Mouse (Mus musculus): ENCODE measurements around the gene Kdm5c. TPM values are rescaled to one million over a fixed set of nuclear protein-coding genes. Genes with fewer than 3 reads are reported as not detected.
A peak's percentile ranks its signal among the peaks of the same experiment; 100 is the strongest.
"Not testable (repeated sequence)": the region's sequence is repeated elsewhere in the genome, so short reads cannot be mapped to it uniquely, and the experiment has no call there.

Gene Kdm5c
- polyA plus RNA-seq, 1 experiment from 2014 or later = 40.2 TPM

- H3K36me3 ChIP-seq (ENCODE audit: inconsistent target) = no peaks in the 10 kb centered on the region; the same call in 1 of the 2 replicates
- no peak overlapping the region for H3K4me3 ChIP-seq (ENCODE audit: inconsistent target)
- H3K79me2 ChIP-seq (ENCODE audit: inconsistent target) = no peaks in the 10 kb centered on the region
- WGBS (ENCODE audit: missing documents) = 80% methylated on average over 5 of the region's 5 CpGs
- no peak overlapping the region for H3K27ac ChIP-seq
Measured at GRCm38 (mm10) chrX:152224280-152224679, 8.5 kb upstream of the Kdm5c start.

DNA sequence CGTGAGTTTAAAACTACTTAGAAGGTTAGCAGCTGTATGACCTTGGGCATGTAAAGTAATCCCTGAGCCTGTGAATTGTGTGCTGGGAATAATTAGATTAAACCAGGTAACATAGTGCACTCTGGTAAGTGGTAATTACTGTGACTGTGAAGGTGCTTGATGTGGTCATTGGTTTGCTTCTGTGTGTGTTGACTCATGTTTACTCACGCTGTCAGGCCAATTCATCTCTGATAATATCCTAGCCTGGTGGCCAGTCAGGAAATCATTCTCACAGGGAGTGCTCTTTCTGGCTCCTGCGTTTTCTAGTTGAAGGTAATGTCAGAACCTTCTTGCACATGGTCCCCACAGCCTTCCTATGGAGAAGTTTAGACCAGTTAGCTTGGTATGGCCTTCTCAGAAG is 1.3 kb downstream of the Kdm5c start:
- 23% methylated on average over 3 of the region's 3 CpGs for WGBS (ENCODE audit: missing documents)

GRCm38 (mm10) chrX:152235758-152236157 is 2.9 kb downstream of the Kdm5c start:
- no peak overlapping the region for H3K4me3 ChIP-seq (ENCODE audit: inconsistent target)
- no CpG with 5 or more reads among the region's 2 CpGs for WGBS (ENCODE audit: missing documents)

More for the DNA sequence above, 1.3 kb downstream of the Kdm5c start:
- H3K4me3 ChIP-seq (ENCODE audit: inconsistent target) = peak overlapping the region; percentile 94
- H3K36me3 ChIP-seq (ENCODE audit: inconsistent target) = peaks cover 28% of the 10 kb centered on the region
- H3K27ac ChIP-seq = no peak overlapping the region
- peaks cover 57% of the 10 kb centered on the region for H3K79me2 ChIP-seq (ENCODE audit: inconsistent target)

DNA sequence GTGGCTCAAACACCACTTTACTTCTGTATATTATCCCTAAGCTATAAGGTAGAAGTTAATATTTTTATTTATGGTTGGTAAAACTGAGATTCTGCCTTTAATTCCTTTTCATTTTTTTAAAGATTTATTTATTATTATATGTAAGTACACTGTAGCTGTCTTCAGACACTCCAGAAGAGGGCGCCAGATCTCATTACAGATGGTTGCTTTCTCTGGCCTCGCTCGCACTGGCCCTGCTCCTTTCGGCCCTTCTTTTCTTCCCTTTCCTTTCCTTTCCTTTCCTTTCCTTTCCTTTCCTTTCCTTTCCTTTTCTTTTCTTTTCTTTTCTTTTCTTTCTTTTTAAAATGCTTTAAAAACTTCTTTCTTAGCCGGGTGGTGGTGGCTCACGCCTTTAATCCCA is 10.3 kb downstream of the Kdm5c start:
- Histone ChIP-seq H3K79me2 (ENCODE audit: inconsistent target) (peaks cover 12% of the 10 kb centered on the region; the same call in 1 of the 2 replicates), H3K36me3 (ENCODE audit: inconsistent target) (peaks cover 89% of the 10 kb centered on the region)
- 82% methylated on average over 5 of the region's 6 CpGs for WGBS (ENCODE audit: missing documents)
- H3K4me3 ChIP-seq (ENCODE audit: inconsistent target); H3K27ac ChIP-seq: not testable (repeated sequence)

More at GRCm38 (mm10) chrX:152235758-152236157, 2.9 kb downstream of the Kdm5c start:
- peaks cover 45% of the 10 kb centered on the region for H3K36me3 ChIP-seq (ENCODE audit: inconsistent target)
- no peak overlapping the region for H3K27ac ChIP-seq
- peaks cover 63% of the 10 kb centered on the region for H3K79me2 ChIP-seq (ENCODE audit: inconsistent target)

DNA sequence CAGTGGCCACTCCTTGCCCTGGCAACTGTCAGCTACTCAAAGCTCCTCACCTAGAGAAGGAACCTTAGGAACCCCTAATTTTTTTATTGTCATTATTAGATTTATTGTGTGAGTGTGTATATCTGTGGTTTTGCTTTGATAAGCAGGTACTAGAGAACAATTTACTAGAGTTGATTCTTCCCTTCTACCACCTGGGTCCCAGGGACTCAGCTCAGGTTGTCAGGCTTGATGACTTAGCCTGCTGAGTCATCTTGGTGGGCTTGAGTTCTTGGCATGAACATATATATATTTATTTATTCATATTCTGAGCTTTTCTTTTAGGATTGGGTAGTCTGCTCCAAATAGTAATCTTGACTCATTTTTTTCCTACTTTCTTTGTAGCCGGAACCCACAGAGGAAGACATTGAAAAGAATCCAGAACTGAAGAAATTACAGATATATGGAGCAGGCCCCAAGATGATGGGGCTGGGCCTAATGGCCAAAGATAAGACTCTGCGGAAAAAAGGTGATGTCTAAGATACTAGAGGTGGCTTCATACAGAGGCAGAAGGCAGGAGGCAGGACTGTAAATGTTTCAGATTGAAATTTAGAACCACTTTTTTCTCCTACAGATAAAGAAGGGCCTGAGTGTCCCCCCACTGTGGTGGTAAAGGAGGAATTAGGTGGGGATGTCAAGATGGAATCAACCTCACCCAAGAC is 11.8 kb downstream of the Kdm5c start:
- H3K36me3 ChIP-seq (ENCODE audit: inconsistent target) = peaks cover 88% of the 10 kb centered on the region
- H3K4me3 ChIP-seq (ENCODE audit: inconsistent target) = no peak overlapping the region
- peaks cover 5% of the 10 kb centered on the region; the same call in 1 of the 2 replicates for H3K79me2 ChIP-seq (ENCODE audit: inconsistent target)
- 100% methylated on average over 1 of the region's 2 CpGs for WGBS (ENCODE audit: missing documents)
- no peak overlapping the region for H3K27ac ChIP-seq

- H3K79me2 ChIP-seq (ENCODE audit: inconsistent target) = no peaks in the 10 kb centered on the region
- no peak overlapping the region for H3K27ac ChIP-seq
- peaks cover 97% of the 10 kb centered on the region for H3K36me3 ChIP-seq (ENCODE audit: inconsistent target)
- WGBS (ENCODE audit: missing documents) = 94% methylated on average over 11 of the region's 11 CpGs
- H3K4me3 ChIP-seq (ENCODE audit: inconsistent target) = no peak overlapping the region
Measured at GRCm38 (mm10) chrX:152271189-152271588, 38.4 kb downstream of the Kdm5c start.

DNA sequence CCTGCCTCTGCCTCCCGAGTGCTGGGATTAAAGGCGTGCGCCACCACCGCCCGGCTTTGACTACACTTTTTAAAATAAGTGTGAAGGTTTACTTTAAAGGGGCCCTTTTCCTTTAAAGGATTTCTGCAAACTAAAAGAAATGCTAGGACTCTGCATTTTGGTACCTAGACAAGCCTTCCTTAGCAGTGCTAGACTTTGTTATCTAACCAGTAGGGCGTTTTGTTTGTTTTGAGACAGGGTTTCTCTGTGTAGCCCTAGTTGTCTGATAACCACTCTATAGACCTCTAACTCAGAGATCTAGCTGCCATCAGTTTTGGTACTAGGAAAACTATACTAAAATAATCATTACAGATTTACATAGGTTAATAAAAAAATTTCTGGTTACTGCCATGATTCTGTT is 46.6 kb downstream of the Kdm5c start:
- H3K36me3 ChIP-seq (ENCODE audit: inconsistent target) = peaks cover 16% of the 10 kb centered on the region; the same call in 1 of the 2 replicates
- 93% methylated on average over 6 of the region's 6 CpGs for WGBS (ENCODE audit: missing documents)
- no peak overlapping the region for H3K4me3 ChIP-seq (ENCODE audit: inconsistent target)
- H3K27ac ChIP-seq = no peak overlapping the region
- no peaks in the 10 kb centered on the region for H3K79me2 ChIP-seq (ENCODE audit: inconsistent target)

GRCm38 (mm10) chrX:152284746-152285145 is 51.9 kb downstream of the Kdm5c start:
- Histone ChIP-seq H3K27ac (no peak overlapping the region), H3K4me3 (ENCODE audit: inconsistent target) (no peak overlapping the region), H3K36me3 (ENCODE audit: inconsistent target) (no peaks in the 10 kb centered on the region), H3K79me2 (ENCODE audit: inconsistent target) (no peaks in the 10 kb centered on the region)
- 34% methylated on average over 3 of the region's 3 CpGs for WGBS (ENCODE audit: missing documents)

GRCm38 (mm10) chrX:152287026-152287425 is 54.2 kb downstream of the Kdm5c start:
- not testable (repeated sequence) for H3K27ac ChIP-seq
- WGBS (ENCODE audit: missing documents) = 100% methylated on average over 1 of the region's 1 CpGs

DNA sequence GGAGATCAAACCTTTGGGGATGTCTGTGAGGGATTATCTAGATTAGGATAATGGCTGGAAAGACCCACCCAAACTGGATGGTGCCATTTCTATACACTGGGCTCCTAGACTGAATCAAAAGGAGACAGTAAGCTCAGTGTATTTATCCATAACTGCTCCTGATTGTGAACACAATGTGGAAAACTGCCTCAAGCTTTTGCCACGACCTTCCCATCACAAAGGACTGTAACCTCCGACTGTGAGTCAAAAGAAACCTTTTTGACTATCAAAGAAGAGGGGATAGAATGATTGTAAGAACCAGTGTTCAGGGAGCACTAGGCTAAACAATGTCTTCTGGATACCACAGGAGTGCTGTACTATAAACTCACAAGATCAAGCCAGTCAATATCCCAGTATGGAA is 73.4 kb downstream of the Kdm5c start:
- no peaks in the 10 kb centered on the region for H3K36me3 ChIP-seq (ENCODE audit: inconsistent target)
- no peak overlapping the region for H3K27ac ChIP-seq
- H3K79me2 ChIP-seq (ENCODE audit: inconsistent target) = no peaks in the 10 kb centered on the region
- WGBS (ENCODE audit: missing documents) = 78% methylated on average over 2 of the region's 2 CpGs
- H3K4me3 ChIP-seq (ENCODE audit: inconsistent target) = no peak overlapping the region

More at GRCm38 (mm10) chrX:152287026-152287425, 54.2 kb downstream of the Kdm5c start:
- H3K36me3 ChIP-seq (ENCODE audit: inconsistent target); H3K4me3 ChIP-seq (ENCODE audit: inconsistent target); H3K79me2 ChIP-seq (ENCODE audit: inconsistent target): not testable (repeated sequence)

DNA sequence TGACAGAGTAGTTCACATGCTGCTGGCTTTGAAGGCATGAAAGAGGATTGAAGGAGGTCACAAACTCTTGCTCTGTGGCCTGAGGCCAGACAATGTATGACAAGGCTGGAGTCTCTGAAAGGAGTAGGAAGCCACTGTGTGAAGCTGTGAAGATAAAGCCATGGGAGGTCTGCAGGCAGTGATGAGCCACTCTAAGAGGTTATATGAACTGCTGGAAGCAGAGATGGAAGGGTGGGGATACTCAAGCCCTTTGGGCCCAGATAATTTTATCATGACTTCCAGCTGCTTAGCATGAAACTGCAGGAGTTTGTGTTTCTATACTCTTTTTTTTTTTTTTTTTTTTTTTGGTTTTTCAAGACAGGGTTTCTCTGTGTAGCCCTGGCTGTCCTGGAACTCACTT is 74.6 kb downstream of the Kdm5c start:
- H3K27ac ChIP-seq = no peak overlapping the region
- no peaks in the 10 kb centered on the region for H3K36me3 ChIP-seq (ENCODE audit: inconsistent target)
- no peaks in the 10 kb centered on the region for H3K79me2 ChIP-seq (ENCODE audit: inconsistent target)
- H3K4me3 ChIP-seq (ENCODE audit: inconsistent target) = no peak overlapping the region

GRCm38 (mm10) chrX:152307942-152308341 is 75.1 kb downstream of the Kdm5c start:
- H3K4me3 ChIP-seq (ENCODE audit: inconsistent target) = no peak overlapping the region
- H3K27ac ChIP-seq = no peak overlapping the region
- H3K36me3 ChIP-seq (ENCODE audit: inconsistent target) = no peaks in the 10 kb centered on the region
- no peaks in the 10 kb centered on the region for H3K79me2 ChIP-seq (ENCODE audit: inconsistent target)
- WGBS (ENCODE audit: missing documents) = 62% methylated on average over 2 of the region's 2 CpGs

DNA sequence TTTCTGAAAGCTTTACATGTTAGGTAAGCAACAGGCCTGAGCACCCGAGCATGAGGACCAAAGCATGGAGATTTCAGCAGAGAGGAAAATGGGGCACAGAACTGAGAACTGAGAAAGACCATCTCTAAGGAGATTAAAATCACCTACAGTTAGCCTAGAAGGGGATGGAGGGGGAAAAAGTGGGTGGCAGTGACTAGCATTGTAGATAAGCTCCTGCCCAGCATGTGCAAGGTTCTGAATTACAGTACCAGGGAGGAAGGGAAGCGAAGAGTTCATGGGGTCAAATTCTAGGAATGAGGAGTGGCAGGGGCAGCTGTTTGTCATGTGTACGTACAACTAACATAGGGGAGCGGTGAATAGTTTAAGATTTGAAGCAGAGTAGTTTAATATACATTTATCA is 87.7 kb downstream of the Kdm5c start:
- 86% methylated on average over 4 of the region's 4 CpGs for WGBS (ENCODE audit: missing documents)
- H3K4me3 ChIP-seq (ENCODE audit: inconsistent target) = no peak overlapping the region
- H3K36me3 ChIP-seq (ENCODE audit: inconsistent target) = no peaks in the 10 kb centered on the region
- H3K79me2 ChIP-seq (ENCODE audit: inconsistent target) = peaks cover 13% of the 10 kb centered on the region; the same call in 1 of the 2 replicates
- no peak overlapping the region for H3K27ac ChIP-seq

- 9% methylated on average over 2 of the region's 2 CpGs for WGBS (ENCODE audit: missing documents)
- H3K4me3 ChIP-seq (ENCODE audit: inconsistent target) = no peak overlapping the region
Measured at GRCm38 (mm10) chrX:152322776-152323175, 90.0 kb downstream of the Kdm5c start.

GRCm38 (mm10) chrX:152323584-152323983 is 90.8 kb downstream of the Kdm5c start:
- H3K36me3 ChIP-seq (ENCODE audit: inconsistent target) = no peaks in the 10 kb centered on the region
- no peak overlapping the region for H3K27ac ChIP-seq
- WGBS (ENCODE audit: missing documents) = 86% methylated on average over 1 of the region's 1 CpGs
- no peak overlapping the region for H3K4me3 ChIP-seq (ENCODE audit: inconsistent target)
- H3K79me2 ChIP-seq (ENCODE audit: inconsistent target) = peaks cover 27% of the 10 kb centered on the region; the same call in 1 of the 2 replicates

More at GRCm38 (mm10) chrX:152322776-152323175, 90.0 kb downstream of the Kdm5c start:
- Histone ChIP-seq H3K27ac (no peak overlapping the region), H3K79me2 (ENCODE audit: inconsistent target) (peaks cover 27% of the 10 kb centered on the region; the same call in 1 of the 2 replicates), H3K36me3 (ENCODE audit: inconsistent target) (no peaks in the 10 kb centered on the region)

Data from macrophage (primary cell).